Mouse (Mus musculus) urinary bladder, postnatal 14 days (tissue): ENCODE measurements at regions not wholly inside any gene's neighbourhood (a gene's known extent, or its start where the extent isn't known, plus 50 kb on each side); places are given as distances from the start of the nearest gene placed in this dataset.

Source experiments
- DNase-seq: peaks from one replicate; pipeline ENCODE4 v3.0.0; 2021; ENCODE audit warnings: low spot score

DNA sequence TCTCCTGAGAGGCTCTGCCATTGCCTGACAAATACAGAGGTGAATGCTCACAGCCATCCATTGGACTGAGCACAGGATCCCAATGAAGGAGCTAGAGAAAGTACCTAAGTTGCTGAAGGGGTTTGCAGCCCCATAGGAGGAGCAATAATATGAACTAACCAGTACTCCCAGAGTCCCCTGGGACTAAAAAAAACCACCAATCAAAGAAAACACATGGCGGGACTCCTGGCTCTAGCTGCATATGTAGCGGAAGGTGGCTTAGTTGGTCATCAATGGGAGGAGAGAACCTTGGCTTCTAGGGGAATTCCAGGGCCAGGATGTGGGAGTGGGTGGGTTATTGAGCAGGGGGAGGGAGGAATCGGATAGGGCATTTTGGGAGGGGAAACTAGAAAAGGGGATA, 207.8 kb downstream of the Otol1 start:
- DNase-seq, result no peak

DNA sequence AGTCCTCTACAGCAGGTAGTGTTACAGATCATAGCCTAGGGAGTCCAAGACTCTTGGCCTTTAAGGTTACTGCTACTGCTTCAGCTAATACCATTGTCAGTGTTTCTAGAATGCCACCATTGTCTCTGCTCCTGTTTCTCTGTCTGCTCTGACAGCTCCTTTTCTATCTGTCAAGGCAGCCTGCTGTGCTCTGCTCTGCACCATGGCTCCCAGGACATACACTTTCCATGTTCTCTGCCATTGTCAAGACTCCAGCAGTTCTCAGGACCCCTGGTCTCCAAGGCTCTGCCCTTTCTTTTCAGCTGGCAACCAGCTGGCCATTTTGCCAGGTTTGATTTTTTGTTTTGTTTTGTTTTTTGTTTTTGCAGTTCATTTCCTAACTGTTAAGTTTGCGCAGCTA, 208.7 kb downstream of the Otol1 start:
- DNase-seq, result no peak

GRCm38 (mm10) chr3:70218757-70219360, 211.4 kb downstream of the Otol1 start:
- no peak for DNase-seq

GRCm38 (mm10) chr3:70223443-70224065, 216.1 kb downstream of the Otol1 start:
- DNase-seq, result no peak

DNA sequence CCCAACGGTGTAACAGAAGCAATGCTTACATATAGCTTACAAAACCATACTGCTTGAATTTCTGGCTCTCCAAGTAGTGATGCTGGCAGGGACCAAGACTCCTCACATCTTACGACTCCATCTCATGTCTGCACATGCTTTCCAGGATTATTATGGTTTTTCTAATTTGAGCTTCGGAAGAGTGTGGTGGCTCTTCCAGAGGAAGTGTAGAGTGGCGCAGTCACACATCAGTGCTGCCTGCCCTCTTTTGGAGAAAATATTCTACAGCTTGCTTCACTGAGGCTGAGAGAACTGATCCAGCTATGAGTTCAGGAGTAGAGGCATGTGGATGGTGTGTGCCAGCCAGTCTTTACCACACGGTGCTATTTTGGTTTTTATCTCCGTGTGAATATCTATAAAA, 217.4 kb downstream of the Otol1 start:
- DNase-seq, result no peak

GRCm38 (mm10) chr3:70227165-70227564, 219.8 kb downstream of the Otol1 start:
- peak; percentile 14 for DNase-seq

- DNase-seq, result no peak
Measured at GRCm38 (mm10) chr3:70248655-70249054, 241.2 kb downstream of the Otol1 start.

GRCm38 (mm10) chr3:70249922-70250321, 242.5 kb downstream of the Otol1 start:
- DNase-seq, result no peak

GRCm38 (mm10) chr3:70250733-70251132, 243.3 kb downstream of the Otol1 start:
- DNase-seq, result no peak

DNA sequence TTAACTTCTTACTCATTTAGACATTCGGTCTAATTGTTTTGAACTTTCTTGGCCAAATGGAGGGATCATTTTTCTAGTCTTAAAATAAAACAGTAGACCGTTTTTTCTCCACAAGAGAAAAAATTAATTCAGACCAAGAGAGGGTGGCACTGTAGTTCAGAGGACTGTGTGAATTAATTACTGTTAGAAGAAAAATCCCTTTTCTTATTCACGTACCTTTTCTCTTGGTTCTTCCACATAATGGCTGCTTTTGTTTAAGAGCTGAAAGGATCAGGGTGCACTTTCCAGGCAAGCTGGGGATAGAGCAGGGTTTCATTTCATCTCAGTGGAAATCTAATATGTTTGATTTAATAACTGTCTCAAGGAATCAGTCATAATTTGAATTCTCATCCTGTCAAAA, 255.9 kb downstream of the Otol1 start:
- no peak for DNase-seq

- DNase-seq, result no peak
Measured at GRCm38 (mm10) chr3:70288590-70289388, 281.4 kb downstream of the Otol1 start.

DNA sequence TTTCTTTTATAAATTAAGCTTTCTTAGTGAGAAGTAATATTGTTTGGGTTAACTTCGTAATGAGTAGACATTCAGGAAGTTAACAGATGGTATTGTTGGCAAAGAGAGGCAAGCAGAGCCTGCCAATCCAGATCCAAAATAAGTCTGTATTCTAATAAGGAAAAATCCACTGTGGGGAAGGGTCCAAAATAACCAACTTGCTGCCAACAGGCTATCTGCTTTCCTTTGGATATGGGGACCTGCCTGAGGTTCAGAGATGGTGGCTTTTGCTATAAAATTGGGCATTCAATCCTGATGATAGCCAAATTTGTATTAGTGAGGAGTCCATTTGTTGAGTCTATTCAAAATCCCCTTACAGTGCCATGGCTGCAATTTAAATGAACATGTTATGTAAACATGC, 300.1 kb downstream of the Otol1 start:
- no peak for DNase-seq

GRCm38 (mm10) chr3:70308061-70308461, 300.6 kb downstream of the Otol1 start:
- no peak for DNase-seq

- no peak for DNase-seq
Measured at GRCm38 (mm10) chr3:70309304-70309703, 301.9 kb downstream of the Otol1 start.

- DNase-seq, result no peak
Measured at GRCm38 (mm10) chr3:70311055-70311454, 303.6 kb downstream of the Otol1 start.

DNA sequence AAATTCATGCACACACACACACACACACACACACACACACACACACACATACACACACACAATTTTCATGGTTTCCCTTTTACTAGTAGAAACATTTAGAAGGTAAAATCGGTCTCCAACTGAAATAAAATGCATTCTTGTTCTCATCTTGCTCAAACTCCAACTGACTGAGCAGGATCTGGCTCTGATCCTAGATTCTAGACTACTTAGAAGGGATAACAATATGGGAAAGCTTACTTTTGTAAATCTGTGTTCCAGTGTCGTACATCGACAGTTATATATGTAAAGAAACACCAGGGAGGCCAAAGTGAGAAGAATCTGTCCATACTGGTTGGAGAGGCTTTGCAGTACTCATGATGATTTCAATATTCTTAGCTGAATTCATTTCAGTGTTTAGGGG, 304.6 kb downstream of the Otol1 start:
- no peak for DNase-seq

- DNase-seq, result no peak
Measured at GRCm38 (mm10) chr3:70313119-70313868, 305.9 kb downstream of the Otol1 start.

GRCm38 (mm10) chr3:70314239-70314638, 306.8 kb downstream of the Otol1 start:
- no peak for DNase-seq

- DNase-seq, result no peak
Measured at GRCm38 (mm10) chr3:70318377-70318776, 311.0 kb downstream of the Otol1 start.

DNA sequence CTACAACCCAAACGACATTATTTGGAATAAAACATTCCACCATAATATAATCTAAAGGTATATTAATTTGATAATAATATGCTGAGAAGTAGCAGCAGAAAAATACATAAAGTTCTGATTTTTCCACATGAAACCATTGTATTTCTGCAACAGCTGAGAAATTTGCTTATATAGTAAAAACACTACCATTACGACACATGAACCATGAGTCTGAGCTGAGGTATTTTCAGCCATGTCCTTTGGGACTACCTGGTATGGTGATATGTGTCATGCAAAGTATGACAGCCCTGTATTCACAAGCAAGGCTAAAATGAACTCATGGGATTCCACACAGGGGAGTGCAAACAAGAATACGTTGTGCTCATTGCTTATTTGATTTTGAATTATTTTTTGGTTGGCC, 311.7 kb downstream of the Otol1 start:
- no peak for DNase-seq

- DNase-seq, result no peak
Measured at GRCm38 (mm10) chr3:70321161-70321657, 313.8 kb downstream of the Otol1 start.

DNA sequence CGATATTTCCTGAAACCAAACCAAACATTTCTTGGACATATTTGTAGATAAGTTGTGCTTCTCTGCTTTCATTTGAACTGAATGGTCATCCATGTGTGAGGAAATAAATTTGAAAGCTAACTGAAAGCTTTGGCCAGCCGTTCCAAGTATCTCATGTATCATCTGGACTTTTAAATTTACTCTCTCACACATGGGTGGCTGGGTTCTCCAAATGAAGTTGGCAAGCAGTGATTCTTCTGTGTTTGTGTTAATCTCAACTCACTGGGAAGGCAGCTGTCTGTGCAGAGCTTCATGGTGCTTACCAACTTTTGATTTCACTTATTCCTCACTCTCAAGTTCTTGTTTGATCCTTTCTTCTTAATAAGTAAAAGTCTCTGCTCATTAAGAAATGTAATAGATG, 317.3 kb downstream of the Otol1 start:
- DNase-seq, result no peak
